Mouse (Mus musculus) neural tube, embryonic 15.5 days (tissue): ENCODE measurements around the gene Mthfd1. TPM values are rescaled to one million over a fixed set of nuclear protein-coding genes. Genes with fewer than 3 reads are reported as not detected.

Experiments used
- ATAC-seq: fragments of 200-750 bp; cut with Nextera tagmentation; 2 replicates; pipeline ENCODE4 v1.8.0; 2017; ENCODE audit warnings: mild to moderate bottlenecking, moderate TSS enrichment, moderate library complexity; ENCODE audit not compliant: low FRiP score
- H3K27ac ChIP-seq: fragments of 300-500 bp; sonication (generic); replicated peaks from 2 replicates; pipeline ENCODE4 v1.5.1; 2015; ENCODE audit warnings: mild to moderate bottlenecking, inconsistent platforms
- H3K27me3 ChIP-seq: fragments of 300-500 bp; sonication (generic); replicated peaks from 2 replicates; pipeline ENCODE4 v1.6.1; 2015; ENCODE audit warnings: inconsistent platforms
- H3K36me3 ChIP-seq: fragments of 300-500 bp; sonication (generic); 2 replicates; pipeline ENCODE4 v1.6.1; 2015; ENCODE audit warnings: inconsistent platforms
- H3K4me1 ChIP-seq: fragments of 300-500 bp; sonication (generic); 2 replicates; pipeline ENCODE4 v1.6.1; 2015; ENCODE audit warnings: inconsistent platforms
- H3K4me2 ChIP-seq: fragments of 300-500 bp; sonication (generic); 2 replicates; pipeline ENCODE4 v1.6.1; 2015; ENCODE audit warnings: inconsistent platforms, mild to moderate bottlenecking, moderate library complexity
- H3K4me3 ChIP-seq: fragments of 300-500 bp; sonication (generic); replicated peaks from 2 replicates; pipeline ENCODE4 v1.5.1; 2015; ENCODE audit warnings: mild to moderate bottlenecking, inconsistent platforms
- H3K9ac ChIP-seq: fragments of 300-500 bp; sonication (generic); replicated peaks from 2 replicates; pipeline ENCODE4 v1.6.1; 2015; ENCODE audit warnings: mild to moderate bottlenecking, inconsistent platforms
- H3K9me3 ChIP-seq: fragments of 300-500 bp; sonication (generic); replicated peaks from 2 replicates; pipeline ENCODE4 v1.6.1; 2016; ENCODE audit warnings: inconsistent platforms
- WGBS: fragments of 180-500 bp; shearing (Covaris S2); methylation state at CpG from one replicate; pipeline ENCODE4 v1.1.7; 2015; ENCODE audit warnings: mixed read lengths; 5-methylcytosine and 5-hydroxymethylcytosine counted together
- polyA plus RNA-seq: library from polyadenylated mRNA; unstranded; fragments of >200 nt; fragmentation: Nextera tagmentation; extraction: Ambion mirVana; gene quantifications from 2 replicates; pipeline ENCODE4 v1.2.1, GENCODE M21; 2015

Gene Mthfd1
- polyA plus RNA-seq, 1 experiment from 2014 or later: 29.3 TPM

DNA sequence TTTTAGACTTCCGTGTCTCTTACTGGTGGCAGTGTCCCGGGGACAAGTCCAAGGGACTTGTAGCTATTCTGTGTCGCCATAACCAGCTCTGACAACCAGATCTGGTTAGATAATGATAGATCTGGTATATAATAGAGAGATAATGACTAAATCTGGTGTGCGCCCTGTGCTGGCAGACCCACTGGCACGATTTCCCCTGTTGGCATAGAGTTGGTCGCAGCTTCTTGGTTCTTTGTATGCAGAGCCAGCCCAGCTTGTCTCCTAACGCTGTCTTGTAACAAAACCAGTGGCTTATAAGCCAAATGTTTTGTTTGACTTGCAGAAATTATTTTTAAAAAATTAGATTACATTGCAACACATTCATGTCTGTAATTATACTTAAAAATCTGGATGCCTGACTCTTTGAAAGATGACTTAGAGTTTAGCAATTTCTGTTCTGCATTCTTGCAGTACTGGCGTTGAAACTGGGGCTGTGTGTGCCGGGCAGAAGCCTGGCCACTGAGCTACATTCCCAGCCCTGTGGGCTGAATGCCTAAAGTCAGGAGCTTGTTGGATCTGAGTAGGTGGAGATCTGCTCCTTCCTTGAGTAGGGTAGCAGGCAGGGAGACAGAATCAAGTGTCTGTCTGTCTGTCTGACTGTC, 9.3 kb downstream of the Mthfd1 start:
- Histone ChIP-seq H3K27me3 (no peaks in the 10 kb centered on the region), H3K4me1 (peaks cover 4% of the 10 kb centered on the region; the same call in 1 of the 2 replicates), H3K4me2 (no peak overlapping the region), H3K9ac (no peak overlapping the region), H3K4me3 (no peak overlapping the region), H3K9me3 (no peaks in the 10 kb centered on the region), H3K36me3 (no peaks in the 10 kb centered on the region), H3K27ac (peak overlapping the region; percentile 58; the same call in 1 of the 2 replicates)
- 84% methylated on average over 9 of the region's 9 CpGs for WGBS
- 0 out of 2 replicates have a peak, but pooled peaks have one; percentile 65 for ATAC-seq

DNA sequence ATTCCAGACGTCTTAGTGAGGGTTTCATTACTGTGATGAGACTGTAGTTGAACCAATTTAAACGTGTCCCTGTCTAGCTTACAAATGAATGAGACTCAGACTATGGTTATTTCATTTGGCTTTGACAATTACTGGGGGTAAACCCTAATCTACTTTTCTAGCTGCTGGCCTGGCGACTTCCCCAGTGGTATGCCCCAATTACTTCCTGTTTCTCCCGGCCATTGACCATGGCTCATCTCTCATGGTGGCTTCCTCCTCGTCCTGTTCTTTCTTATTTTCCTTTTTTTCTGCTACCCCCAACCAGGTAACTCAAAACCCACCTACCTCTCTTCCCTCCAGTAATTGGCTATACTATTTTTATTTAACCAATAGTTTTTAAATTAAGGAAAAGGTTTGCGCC, 9.9 kb downstream of the Mthfd1 start:
- no peaks in the 10 kb centered on the region for H3K36me3 ChIP-seq
- no peaks in the 10 kb centered on the region for H3K27me3 ChIP-seq
- no peak overlapping the region for H3K4me3 ChIP-seq
- no peaks in the 10 kb centered on the region for H3K9me3 ChIP-seq
- H3K4me1 ChIP-seq: peaks cover 4% of the 10 kb centered on the region; the same call in 1 of the 2 replicates
- H3K4me2 ChIP-seq: no peak overlapping the region
- WGBS: 77% methylated on average over 6 of the region's 6 CpGs
- H3K9ac ChIP-seq: no peak overlapping the region
- H3K27ac ChIP-seq: peak overlapping the region; percentile 58; the same call in 1 of the 2 replicates
- ATAC-seq: no peak

DNA sequence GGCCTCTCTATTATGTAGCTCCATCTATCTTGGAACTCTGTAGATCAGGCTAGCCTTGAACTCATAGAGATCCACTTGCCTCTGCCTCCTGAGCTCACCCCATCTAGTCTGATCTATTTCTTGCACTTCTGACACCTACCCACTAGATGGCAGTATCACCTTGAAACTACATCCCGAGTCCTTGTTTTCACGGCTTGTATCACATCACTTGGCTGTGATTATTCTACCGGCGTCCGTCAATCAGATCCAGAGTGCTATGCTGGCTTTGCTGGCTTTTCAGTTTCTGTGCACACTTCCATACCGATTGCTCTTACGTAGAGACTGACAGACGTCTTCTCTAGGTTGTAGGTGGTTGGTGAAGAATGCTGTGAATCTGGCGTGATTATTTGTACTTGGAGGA, 11.8 kb downstream of the Mthfd1 start:
- WGBS: 73% methylated on average over 9 of the region's 9 CpGs
- H3K4me2 ChIP-seq: no peak overlapping the region
- no peak overlapping the region for H3K27ac ChIP-seq
- H3K36me3 ChIP-seq: peaks cover 5% of the 10 kb centered on the region
- peaks cover 4% of the 10 kb centered on the region; the same call in 1 of the 2 replicates for H3K4me1 ChIP-seq
- H3K27me3 ChIP-seq: no peaks in the 10 kb centered on the region
- H3K4me3 ChIP-seq: no peak overlapping the region
- ATAC-seq: no peak
- no peak overlapping the region for H3K9ac ChIP-seq
- no peaks in the 10 kb centered on the region for H3K9me3 ChIP-seq

GRCm38 (mm10) chr12:76268686-76269085, 13.6 kb downstream of the Mthfd1 start:
- ATAC-seq: no peak

GRCm38 (mm10) chr12:76269196-76269595, 14.1 kb downstream of the Mthfd1 start:
- Histone ChIP-seq H3K4me1 (peaks cover under 1% of the 10 kb centered on the region; the same call in 1 of the 2 replicates), H3K4me3 (no peak overlapping the region), H3K9ac (no peak overlapping the region), H3K9me3 (no peaks in the 10 kb centered on the region), H3K36me3 (peaks cover 7% of the 10 kb centered on the region), H3K4me2 (no peak overlapping the region), H3K27ac (no peak overlapping the region), H3K27me3 (no peaks in the 10 kb centered on the region)
- 82% methylated on average over 7 of the region's 7 CpGs for WGBS
- ATAC-seq: no peak

More at GRCm38 (mm10) chr12:76268686-76269085, 13.6 kb downstream of the Mthfd1 start:
- peaks cover 7% of the 10 kb centered on the region for H3K36me3 ChIP-seq
- no peak overlapping the region for H3K27ac ChIP-seq
- H3K27me3 ChIP-seq: no peaks in the 10 kb centered on the region
- 82% methylated on average over 10 of the region's 10 CpGs for WGBS
- no peak overlapping the region for H3K4me3 ChIP-seq
- peaks cover 4% of the 10 kb centered on the region; the same call in 1 of the 2 replicates for H3K4me1 ChIP-seq
- no peak overlapping the region for H3K4me2 ChIP-seq
- no peak overlapping the region for H3K9ac ChIP-seq
- no peaks in the 10 kb centered on the region for H3K9me3 ChIP-seq

DNA sequence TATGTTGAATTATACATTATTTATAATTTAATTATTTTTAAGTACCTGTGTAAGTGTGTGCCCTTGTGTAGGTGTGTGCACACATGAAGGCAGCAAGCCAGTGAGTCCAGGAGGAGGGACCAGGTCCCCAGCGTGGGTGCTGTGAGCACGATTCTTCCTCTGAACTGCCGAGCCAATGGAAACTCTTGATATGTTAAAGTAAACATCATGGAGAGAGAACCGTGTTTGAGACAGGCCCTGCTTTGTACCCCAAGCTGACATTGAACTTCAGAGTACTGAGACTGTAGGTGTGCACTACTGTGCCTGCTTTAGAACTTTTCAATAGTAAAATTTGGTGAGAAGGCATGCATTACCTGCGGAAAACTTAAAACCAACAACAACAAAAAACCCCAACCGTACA, 16.4 kb downstream of the Mthfd1 start:
- Histone ChIP-seq H3K4me1 (no peaks in the 10 kb centered on the region), H3K9me3 (no peaks in the 10 kb centered on the region), H3K9ac (no peak overlapping the region), H3K4me2 (no peak overlapping the region), H3K4me3 (no peak overlapping the region), H3K27me3 (no peaks in the 10 kb centered on the region), H3K36me3 (peaks cover 7% of the 10 kb centered on the region), H3K27ac (no peak overlapping the region)
- 92% methylated on average over 6 of the region's 6 CpGs for WGBS
- ATAC-seq: no peak

DNA sequence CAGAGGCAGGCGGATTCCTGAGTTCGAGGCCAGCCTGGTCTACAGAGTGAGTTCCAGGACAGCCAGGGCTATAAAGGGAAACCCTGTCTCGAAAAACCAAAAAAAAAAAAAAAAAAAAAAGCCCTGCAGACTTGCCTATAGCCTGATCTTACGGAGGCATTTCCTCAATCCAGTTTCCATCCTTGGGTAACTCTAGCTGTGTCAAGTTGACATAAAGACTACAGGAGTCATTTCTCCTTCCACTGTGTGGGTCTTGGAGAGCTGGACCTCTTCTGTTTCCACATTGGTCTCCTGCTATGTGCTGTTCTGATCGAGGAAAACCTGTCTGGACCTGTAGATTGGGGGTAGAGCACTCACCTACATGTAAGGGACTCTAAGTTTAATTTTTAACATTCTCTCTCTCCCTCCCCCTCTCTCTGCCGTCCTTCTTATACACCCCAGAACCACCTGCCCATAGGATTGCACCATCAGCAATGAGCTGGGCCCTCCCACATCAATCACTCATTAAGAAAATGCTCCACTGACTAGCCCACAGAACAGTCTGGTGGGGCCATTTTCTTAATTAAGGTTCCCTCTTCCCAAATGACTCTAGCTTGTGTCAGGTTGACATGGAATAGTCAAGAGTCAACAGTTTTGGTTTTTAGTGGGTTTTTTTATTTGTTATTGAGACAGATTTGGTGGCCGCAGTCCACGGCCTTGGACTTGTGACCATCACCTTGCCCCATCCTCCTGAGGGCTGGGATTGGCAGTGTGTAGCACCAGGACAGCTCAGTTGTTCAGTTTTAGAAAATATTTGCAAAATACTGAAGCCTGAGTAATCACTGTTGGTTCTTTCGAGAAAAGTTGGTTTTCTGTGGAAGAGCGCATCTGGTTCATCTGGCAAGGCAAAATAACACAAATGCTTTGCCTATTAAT, 17.8 kb downstream of the Mthfd1 start:
- no peaks in the 10 kb centered on the region for H3K9me3 ChIP-seq
- no peak overlapping the region for H3K27ac ChIP-seq
- no peak for ATAC-seq
- peaks cover 7% of the 10 kb centered on the region for H3K36me3 ChIP-seq
- no peak overlapping the region for H3K4me2 ChIP-seq
- no peaks in the 10 kb centered on the region for H3K27me3 ChIP-seq
- no peak overlapping the region for H3K9ac ChIP-seq
- 90% methylated on average over 10 of the region's 10 CpGs for WGBS
- H3K4me3 ChIP-seq: no peak overlapping the region
- H3K4me1 ChIP-seq: no peaks in the 10 kb centered on the region

GRCm38 (mm10) chr12:76278209-76278608, 23.1 kb downstream of the Mthfd1 start:
- Histone ChIP-seq H3K36me3 (peaks cover 10% of the 10 kb centered on the region), H3K4me3 (no peak overlapping the region), H3K4me1 (peaks cover 7% of the 10 kb centered on the region; the same call in 1 of the 2 replicates), H3K27me3 (no peaks in the 10 kb centered on the region), H3K4me2 (no peak overlapping the region), H3K9me3 (no peaks in the 10 kb centered on the region), H3K9ac (no peak overlapping the region), H3K27ac (no peak overlapping the region)
- 86% methylated on average over 6 of the region's 6 CpGs for WGBS
- no peak for ATAC-seq

GRCm38 (mm10) chr12:76280556-76280955, 25.5 kb downstream of the Mthfd1 start:
- Histone ChIP-seq H3K4me3 (no peak overlapping the region), H3K9ac (no peak overlapping the region), H3K9me3 (no peaks in the 10 kb centered on the region), H3K4me2 (no peak overlapping the region), H3K27ac (no peak overlapping the region), H3K36me3 (peaks cover 20% of the 10 kb centered on the region), H3K27me3 (no peaks in the 10 kb centered on the region), H3K4me1 (peaks cover 7% of the 10 kb centered on the region; the same call in 1 of the 2 replicates)
- no peak for ATAC-seq
- 84% methylated on average over 9 of the region's 9 CpGs for WGBS

DNA sequence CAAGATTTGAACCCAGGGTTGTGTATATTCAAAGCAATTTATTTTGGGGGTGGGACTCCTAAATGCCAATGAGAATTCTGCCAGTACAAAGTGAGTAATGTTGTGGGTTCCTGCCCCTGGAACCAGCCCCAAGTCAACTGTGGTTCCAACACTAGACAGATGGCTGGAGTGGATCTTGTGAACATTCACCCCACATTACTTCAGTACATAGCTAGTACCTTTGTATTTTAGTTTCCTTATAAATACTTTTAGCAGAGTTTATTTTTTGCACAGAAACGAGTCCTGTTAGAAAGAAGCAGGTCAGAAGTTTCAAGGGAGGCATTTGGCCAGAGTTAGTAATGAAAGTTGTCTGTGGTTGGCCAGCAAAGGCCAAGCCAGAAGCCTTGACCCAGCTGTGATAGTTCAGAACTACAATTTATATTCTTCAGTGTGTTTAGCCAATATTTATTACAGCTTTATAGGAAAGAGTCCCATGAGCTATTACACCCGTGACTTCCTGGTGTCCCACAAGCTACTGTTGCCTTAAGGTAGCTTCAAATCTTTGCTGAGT, 26.1 kb downstream of the Mthfd1 start:
- H3K27me3 ChIP-seq: no peaks in the 10 kb centered on the region
- 87% methylated on average over 2 of the region's 2 CpGs for WGBS
- ATAC-seq: no peak
- no peak overlapping the region for H3K4me3 ChIP-seq
- H3K9me3 ChIP-seq: no peaks in the 10 kb centered on the region
- no peak overlapping the region for H3K27ac ChIP-seq
- H3K4me1 ChIP-seq: peaks cover 7% of the 10 kb centered on the region; the same call in 1 of the 2 replicates
- peaks cover 20% of the 10 kb centered on the region for H3K36me3 ChIP-seq
- no peak overlapping the region for H3K9ac ChIP-seq
- H3K4me2 ChIP-seq: no peak overlapping the region

- peaks cover 7% of the 10 kb centered on the region; the same call in 1 of the 2 replicates for H3K4me1 ChIP-seq
- no peak overlapping the region for H3K27ac ChIP-seq
- H3K9me3 ChIP-seq: no peaks in the 10 kb centered on the region
- peaks cover 20% of the 10 kb centered on the region for H3K36me3 ChIP-seq
- H3K4me3 ChIP-seq: no peak overlapping the region
- H3K4me2 ChIP-seq: no peak overlapping the region
- no peak for ATAC-seq
- 39% methylated on average over 4 of the region's 4 CpGs for WGBS
- H3K9ac ChIP-seq: no peak overlapping the region
- H3K27me3 ChIP-seq: no peaks in the 10 kb centered on the region
Observed at GRCm38 (mm10) chr12:76282132-76282531, 27.0 kb downstream of the Mthfd1 start.
